Mouse (Mus musculus): ENCODE measurements around the gene Cacna2d2.

The Cacna2d2 gene

GRCm38 (mm10) chr9:107486507-107487225, 87.3 kb downstream of the Cacna2d2 start:
- no peaks in the 10 kb centered on the region for H3K36me3 ChIP-seq (ENCODE audit: control insufficient read depth, insufficient read depth, low read length, poor library complexity, severe bottlenecking)
- no peaks in the 10 kb centered on the region for H3K27me3 ChIP-seq (ENCODE audit: control insufficient read depth, insufficient read depth, low read length, poor library complexity, severe bottlenecking)
- no peak for DNase-seq (ENCODE audit: low read depth, low spot score)

GRCm38 (mm10) chr9:107490146-107490545, 90.7 kb downstream of the Cacna2d2 start:
- Histone ChIP-seq H3K27me3 (ENCODE audit: control insufficient read depth, insufficient read depth, low read length, poor library complexity, severe bottlenecking) (no peaks in the 10 kb centered on the region), H3K36me3 (ENCODE audit: control insufficient read depth, insufficient read depth, low read length, poor library complexity, severe bottlenecking) (no peaks in the 10 kb centered on the region)
- DNase-seq (ENCODE audit: low read depth, low spot score) = no peak

GRCm38 (mm10) chr9:107490625-107491024, 91.2 kb downstream of the Cacna2d2 start:
- Histone ChIP-seq H3K36me3 (ENCODE audit: control insufficient read depth, insufficient read depth, low read length, poor library complexity, severe bottlenecking) (no peaks in the 10 kb centered on the region), H3K27me3 (ENCODE audit: control insufficient read depth, insufficient read depth, low read length, poor library complexity, severe bottlenecking) (no peaks in the 10 kb centered on the region)
- no peak for DNase-seq (ENCODE audit: low read depth, low spot score)

GRCm38 (mm10) chr9:107493511-107493910, 94.1 kb downstream of the Cacna2d2 start:
- H3K36me3 ChIP-seq (ENCODE audit: control insufficient read depth, insufficient read depth, low read length, poor library complexity, severe bottlenecking) = no peaks in the 10 kb centered on the region
- no peaks in the 10 kb centered on the region for H3K27me3 ChIP-seq (ENCODE audit: control insufficient read depth, insufficient read depth, low read length, poor library complexity, severe bottlenecking)
- DNase-seq (ENCODE audit: low read depth, low spot score) = no peak

GRCm38 (mm10) chr9:107494238-107494637, 94.8 kb downstream of the Cacna2d2 start:
- Histone ChIP-seq H3K27me3 (ENCODE audit: control insufficient read depth, insufficient read depth, low read length, poor library complexity, severe bottlenecking) (no peaks in the 10 kb centered on the region), H3K36me3 (ENCODE audit: control insufficient read depth, insufficient read depth, low read length, poor library complexity, severe bottlenecking) (no peaks in the 10 kb centered on the region)
- no peak for DNase-seq (ENCODE audit: low read depth, low spot score)

GRCm38 (mm10) chr9:107496359-107496758, 96.9 kb downstream of the Cacna2d2 start:
- Histone ChIP-seq H3K36me3 (ENCODE audit: control insufficient read depth, insufficient read depth, low read length, poor library complexity, severe bottlenecking) (no peaks in the 10 kb centered on the region), H3K27me3 (ENCODE audit: control insufficient read depth, insufficient read depth, low read length, poor library complexity, severe bottlenecking) (no peaks in the 10 kb centered on the region)
- DNase-seq (ENCODE audit: low read depth, low spot score) = no peak

GRCm38 (mm10) chr9:107500708-107501286, 101.4 kb downstream of the Cacna2d2 start:
- H3K36me3 ChIP-seq (ENCODE audit: control insufficient read depth, insufficient read depth, low read length, poor library complexity, severe bottlenecking) = no peaks in the 10 kb centered on the region
- no peak for DNase-seq (ENCODE audit: low read depth, low spot score)

GRCm38 (mm10) chr9:107502131-107502846, 102.9 kb downstream of the Cacna2d2 start:
- H3K27me3 ChIP-seq (ENCODE audit: control insufficient read depth, insufficient read depth, low read length, poor library complexity, severe bottlenecking) = no peaks in the 10 kb centered on the region
- no peaks in the 10 kb centered on the region for H3K36me3 ChIP-seq (ENCODE audit: control insufficient read depth, insufficient read depth, low read length, poor library complexity, severe bottlenecking)
- no peak for DNase-seq (ENCODE audit: low read depth, low spot score)

More at GRCm38 (mm10) chr9:107500708-107501286, 101.4 kb downstream of the Cacna2d2 start:
- no peaks in the 10 kb centered on the region for H3K27me3 ChIP-seq (ENCODE audit: control insufficient read depth, insufficient read depth, low read length, poor library complexity, severe bottlenecking)

GRCm38 (mm10) chr9:107504662-107505537, 105.5 kb downstream of the Cacna2d2 start:
- no peak for DNase-seq (ENCODE audit: low read depth, low spot score)
- H3K27me3 ChIP-seq (ENCODE audit: control insufficient read depth, insufficient read depth, low read length, poor library complexity, severe bottlenecking) = no peaks in the 10 kb centered on the region
- H3K36me3 ChIP-seq (ENCODE audit: control insufficient read depth, insufficient read depth, low read length, poor library complexity, severe bottlenecking) = no peaks in the 10 kb centered on the region

GRCm38 (mm10) chr9:107508266-107508665, 108.9 kb downstream of the Cacna2d2 start:
- Histone ChIP-seq H3K27me3 (ENCODE audit: control insufficient read depth, insufficient read depth, low read length, poor library complexity, severe bottlenecking) (no peaks in the 10 kb centered on the region), H3K36me3 (ENCODE audit: control insufficient read depth, insufficient read depth, low read length, poor library complexity, severe bottlenecking) (no peaks in the 10 kb centered on the region)
- no peak for DNase-seq (ENCODE audit: low read depth, low spot score)

GRCm38 (mm10) chr9:107510384-107511100, 111.1 kb downstream of the Cacna2d2 start:
- DNase-seq (ENCODE audit: low read depth, low spot score) = no peak
- Histone ChIP-seq H3K27me3 (ENCODE audit: control insufficient read depth, insufficient read depth, low read length, poor library complexity, severe bottlenecking) (no peaks in the 10 kb centered on the region), H3K36me3 (ENCODE audit: control insufficient read depth, insufficient read depth, low read length, poor library complexity, severe bottlenecking) (no peaks in the 10 kb centered on the region)

GRCm38 (mm10) chr9:107511436-107511835, 112.0 kb downstream of the Cacna2d2 start:
- Histone ChIP-seq H3K27me3 (ENCODE audit: control insufficient read depth, insufficient read depth, low read length, poor library complexity, severe bottlenecking) (no peaks in the 10 kb centered on the region), H3K36me3 (ENCODE audit: control insufficient read depth, insufficient read depth, low read length, poor library complexity, severe bottlenecking) (no peaks in the 10 kb centered on the region)
- DNase-seq (ENCODE audit: low read depth, low spot score) = no peak

GRCm38 (mm10) chr9:107512326-107512725, 112.9 kb downstream of the Cacna2d2 start:
- DNase-seq (ENCODE audit: low read depth, low spot score) = no peak
- no peaks in the 10 kb centered on the region for H3K27me3 ChIP-seq (ENCODE audit: control insufficient read depth, insufficient read depth, low read length, poor library complexity, severe bottlenecking)

More at GRCm38 (mm10) chr9:107512326-107512725, 112.9 kb downstream of the Cacna2d2 start:
- H3K36me3 ChIP-seq (ENCODE audit: control insufficient read depth, insufficient read depth, low read length, poor library complexity, severe bottlenecking) = no peaks in the 10 kb centered on the region
